Mouse (Mus musculus) ES-E14 (cell line): ENCODE data around the gene Piga.

Experiments used
- CHD2 ChIP-seq: IDR thresholded peaks from 2 replicates; pipeline ENCODE4 v1.6.1; 2014; ENCODE audit warnings: mild to moderate bottlenecking, low read depth, low read length, inconsistent platforms
- MAFK ChIP-seq: IDR thresholded peaks from 2 replicates; pipeline ENCODE4 v1.6.1; 2014; ENCODE audit warnings: mild to moderate bottlenecking, low read depth, low read length, inconsistent platforms; ENCODE audit not compliant: insufficient read depth

- no peak for TF ChIP-seq CHD2
- no peak for TF ChIP-seq MAFK
Observed at GRCm38 (mm10) chrX:164441306-164441705, 21.7 kb downstream of the Piga start.
